Mouse (Mus musculus) heart, postnatal 0 days (tissue): ENCODE data around the gene Ppt1. TPM values are rescaled to one million over a fixed set of nuclear protein-coding genes. Genes with fewer than 3 reads are reported as not detected.
A peak's percentile ranks its signal among the peaks of the same experiment; 100 is the strongest.

Experiments
- ATAC-seq: fragments of 200-750 bp; cut with Nextera tagmentation; 2 replicates; pipeline ENCODE4 v1.8.0; 2017; ENCODE audit warnings: low read depth, moderate number of reproducible peaks, moderate library complexity; ENCODE audit not compliant: insufficient read depth
- DNase-seq: peaks from one replicate; pipeline ENCODE4 v3.0.0-alpha.2; 2016; ENCODE audit warnings: low spot score
- H3K27ac ChIP-seq: fragments of 300-500 bp; sonication (generic); 2 replicates; pipeline ENCODE4 v1.5.1; 2014; ENCODE audit warnings: low read depth, mild to moderate bottlenecking
- H3K27me3 ChIP-seq: fragments of 300-500 bp; sonication (generic); 2 replicates; pipeline ENCODE4 v1.6.1; 2014; ENCODE audit warnings: low read length, mixed read lengths; ENCODE audit not compliant: control insufficient read depth, insufficient read depth
- H3K36me3 ChIP-seq: fragments of 300-500 bp; sonication (generic); replicated peaks from 2 replicates; pipeline ENCODE4 v1.6.1; 2014; ENCODE audit warnings: low read length, mixed read lengths; ENCODE audit not compliant: control insufficient read depth, insufficient read depth
- H3K4me1 ChIP-seq: fragments of 300-500 bp; sonication (generic); 2 replicates; pipeline ENCODE4 v1.6.1; 2014; ENCODE audit warnings: antibody characterized with exemption; ENCODE audit not compliant: control insufficient read depth, insufficient read depth
- H3K4me2 ChIP-seq: fragments of 300-500 bp; sonication (generic); 2 replicates; pipeline ENCODE4 v1.6.1; 2014; ENCODE audit warnings: low read depth, mild to moderate bottlenecking, low read length, moderate library complexity
- H3K4me3 ChIP-seq: fragments of 300-500 bp; sonication (generic); 2 replicates; pipeline ENCODE4 v1.5.1; 2014; ENCODE audit warnings: low read depth, low read length
- H3K9ac ChIP-seq: fragments of 300-500 bp; sonication (generic); replicated peaks from 2 replicates; pipeline ENCODE4 v1.6.1; 2014; ENCODE audit warnings: low read depth, low read length, mixed read lengths
- H3K9me3 ChIP-seq: fragments of 300-500 bp; sonication (generic); replicated peaks from 2 replicates; pipeline ENCODE4 v1.6.1; 2016; ENCODE audit warnings: low read length; ENCODE audit not compliant: control insufficient read depth
- CTCF ChIP-seq: IDR thresholded peaks from 2 replicates; pipeline ENCODE4 v1.5.1; 2016; ENCODE audit warnings: antibody characterized with exemption, control low read depth, low read depth
- EP300 ChIP-seq: IDR thresholded peaks from 2 replicates; pipeline ENCODE4 v1.6.1; 2016; ENCODE audit warnings: antibody characterized with exemption, low read depth
- WGBS: fragments of 180-500 bp; shearing (Covaris S2); extraction: QIAGEN DNeasy Blood & Tissue Kit; methylation state at CpG from one replicate; pipeline ENCODE4 v1.1.7; 2014; 5-methylcytosine and 5-hydroxymethylcytosine counted together
- polyA plus RNA-seq: library from polyadenylated mRNA; unstranded; fragments of >200 nt; fragmentation: Nextera tagmentation; extraction: Ambion mirVana; gene quantifications from 2 replicates; pipeline ENCODE4 v1.2.1, GENCODE M21; 2015
- total RNA-seq: library from RNA; depleted of rRNA; stranded (reverse); fragments of >200 nt; gene quantifications from 2 replicates; pipeline ENCODE4 v1.2.3, GENCODE M21; 2014; ENCODE audit warnings: low replicate concordance

The Ppt1 gene
- total and polyA plus RNA-seq, 2 experiments from 2014 or later: 37.8 to 45.2 TPM

DNA sequence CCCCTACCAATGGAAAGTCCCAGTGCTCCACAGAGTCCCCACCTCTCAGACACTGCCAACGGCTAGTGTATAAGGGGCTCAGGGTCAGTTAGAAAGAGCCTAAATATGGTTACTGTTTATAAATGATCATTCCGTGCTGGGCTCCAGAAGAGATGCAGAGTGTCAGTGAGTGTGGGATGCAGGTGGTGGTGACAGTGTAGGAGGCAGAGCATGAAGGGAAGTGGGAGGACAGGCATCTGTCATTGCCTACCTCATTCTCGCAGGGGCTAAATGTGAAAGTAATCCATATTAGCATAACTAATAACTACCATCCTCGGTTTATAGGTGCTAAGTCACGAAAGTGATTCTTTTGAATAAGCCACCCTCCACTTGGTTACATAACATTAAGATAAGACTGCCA is 34.7 kb downstream of the Ppt1 start:
- no peak overlapping the region for H3K4me3 ChIP-seq
- TF ChIP-seq CTCF (no peak), EP300 (no peak)
- no peak overlapping the region for H3K4me2 ChIP-seq
- H3K9ac ChIP-seq: no peak overlapping the region
- H3K27ac ChIP-seq: no peak overlapping the region
- H3K36me3 ChIP-seq: peaks cover 61% of the 10 kb centered on the region
- 0 out of 2 replicates have a peak, but pooled peaks cover 5% of the 10 kb centered on the region for H3K4me1 ChIP-seq
- ATAC-seq: no peak
- no peaks in the 10 kb centered on the region for H3K9me3 ChIP-seq
- DNase-seq: no peak
- 82% methylated on average over 5 of the region's 5 CpGs for WGBS
- H3K27me3 ChIP-seq: no peaks in the 10 kb centered on the region

DNA sequence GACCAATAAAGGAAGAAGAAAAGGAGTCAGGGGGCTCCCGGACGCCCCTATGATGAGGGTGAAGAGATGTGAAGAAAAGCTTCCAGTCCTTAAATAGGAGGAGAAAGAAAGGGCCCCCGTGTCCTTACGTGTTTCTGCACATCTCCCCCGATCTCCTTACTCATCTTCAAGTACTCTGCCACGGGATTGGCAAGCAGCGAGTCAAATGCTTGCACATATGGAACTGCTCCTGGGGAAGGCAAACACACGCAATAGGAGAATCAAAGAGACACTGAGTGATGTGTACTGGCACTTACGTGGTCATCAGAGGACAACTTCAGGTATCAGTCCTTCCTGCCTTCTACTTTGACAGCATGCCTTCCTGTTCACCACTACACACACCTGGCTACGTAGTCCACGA is 35.2 kb downstream of the Ppt1 start:
- 86% methylated on average over 11 of the region's 11 CpGs for WGBS
- Histone ChIP-seq H3K9me3 (no peaks in the 10 kb centered on the region), H3K4me3 (no peak overlapping the region), H3K36me3 (peaks cover 56% of the 10 kb centered on the region), H3K4me2 (no peak overlapping the region), H3K9ac (no peak overlapping the region), H3K4me1 (0 out of 2 replicates have a peak, but pooled peaks cover 5% of the 10 kb centered on the region), H3K27me3 (no peaks in the 10 kb centered on the region), H3K27ac (no peak overlapping the region)
- DNase-seq (no peak), ATAC-seq (no peak)
- TF ChIP-seq CTCF: no peak
- TF ChIP-seq EP300: no peak

DNA sequence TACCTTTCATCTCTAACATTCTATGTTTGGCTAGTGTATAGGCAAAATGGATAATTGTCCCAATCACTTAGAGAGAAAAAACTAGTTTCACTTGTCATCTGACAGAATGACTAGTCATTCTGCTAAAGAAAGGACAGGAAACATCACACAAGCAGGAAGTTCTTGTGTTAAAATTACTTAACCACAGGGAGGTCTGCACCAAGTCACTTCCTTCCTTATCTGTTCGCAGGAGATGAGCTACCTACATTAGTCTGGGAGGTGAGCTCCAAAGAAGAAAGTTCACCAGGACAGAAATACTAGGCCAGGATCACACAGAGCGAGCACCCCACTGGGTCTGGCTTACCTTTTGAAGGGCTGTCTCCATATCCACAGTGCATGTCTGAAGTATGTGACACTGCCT is 35.9 kb downstream of the Ppt1 start:
- TF ChIP-seq EP300 (no peak), CTCF (no peak)
- Histone ChIP-seq H3K9me3 (no peaks in the 10 kb centered on the region), H3K4me2 (no peak overlapping the region), H3K9ac (no peak overlapping the region), H3K4me3 (no peak overlapping the region), H3K27ac (no peak overlapping the region), H3K36me3 (peaks cover 49% of the 10 kb centered on the region), H3K27me3 (no peaks in the 10 kb centered on the region), H3K4me1 (0 out of 2 replicates have a peak, but pooled peaks cover 5% of the 10 kb centered on the region)
- 64% methylated on average over 2 of the region's 2 CpGs for WGBS
- DNase-seq: no peak
- no peak for ATAC-seq

DNA sequence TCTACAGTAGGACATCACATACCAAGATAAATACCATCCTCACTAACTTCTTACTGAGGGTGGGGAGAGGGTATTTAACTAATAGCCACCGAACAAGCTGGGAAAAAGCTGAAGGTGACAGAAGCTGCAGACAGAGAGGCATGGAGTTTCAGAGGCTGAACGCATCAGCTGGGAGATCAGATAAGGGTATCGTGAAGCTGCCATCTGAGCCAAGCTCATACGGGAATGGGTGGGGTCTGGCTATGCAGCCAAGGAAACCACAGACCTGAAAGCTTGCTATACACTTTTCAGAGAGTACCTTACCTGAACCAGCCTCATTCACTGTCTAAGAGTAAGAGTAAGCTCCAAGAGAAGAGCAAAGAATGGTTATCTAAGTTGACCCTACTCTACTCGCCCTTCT is 37.0 kb downstream of the Ppt1 start:
- ATAC-seq: no peak
- H3K4me3 ChIP-seq: no peak overlapping the region
- H3K4me2 ChIP-seq: no peak overlapping the region
- no peaks in the 10 kb centered on the region for H3K27me3 ChIP-seq
- H3K9ac ChIP-seq: no peak overlapping the region
- no peaks in the 10 kb centered on the region for H3K9me3 ChIP-seq
- H3K4me1 ChIP-seq: 0 out of 2 replicates have a peak, but pooled peaks cover 5% of the 10 kb centered on the region
- no peak overlapping the region for H3K27ac ChIP-seq
- DNase-seq: no peak
- TF ChIP-seq EP300 (no peak), CTCF (no peak)
- 48% methylated on average over 5 of the region's 5 CpGs for WGBS
- peaks cover 41% of the 10 kb centered on the region for H3K36me3 ChIP-seq

DNA sequence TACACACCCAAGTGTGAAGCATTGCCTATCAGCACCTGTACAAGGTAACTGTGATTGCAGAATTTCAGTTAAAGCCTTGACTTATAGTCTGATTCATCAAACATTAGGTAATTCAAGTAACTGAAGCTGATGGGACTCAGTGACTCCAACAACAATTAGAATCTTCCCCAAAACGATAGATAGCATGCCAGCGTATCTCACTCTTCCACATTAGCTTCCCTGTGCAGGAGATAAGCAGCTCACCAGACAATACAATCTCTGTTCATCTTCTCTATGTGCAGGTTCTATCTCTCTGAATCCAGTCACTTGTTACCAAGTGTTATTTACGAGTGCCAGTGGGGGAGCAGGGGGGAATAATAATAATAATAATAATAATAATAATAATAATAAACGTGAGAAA is 37.5 kb downstream of the Ppt1 start:
- Histone ChIP-seq H3K4me2 (no peak overlapping the region), H3K27ac (no peak overlapping the region), H3K27me3 (no peaks in the 10 kb centered on the region), H3K9ac (no peak overlapping the region), H3K9me3 (no peaks in the 10 kb centered on the region), H3K4me3 (no peak overlapping the region), H3K4me1 (peaks cover 10% of the 10 kb centered on the region), H3K36me3 (peaks cover 36% of the 10 kb centered on the region)
- 64% methylated on average over 4 of the region's 4 CpGs for WGBS
- no peak for DNase-seq
- no peak for ATAC-seq
- TF ChIP-seq EP300 (no peak), CTCF (no peak)

DNA sequence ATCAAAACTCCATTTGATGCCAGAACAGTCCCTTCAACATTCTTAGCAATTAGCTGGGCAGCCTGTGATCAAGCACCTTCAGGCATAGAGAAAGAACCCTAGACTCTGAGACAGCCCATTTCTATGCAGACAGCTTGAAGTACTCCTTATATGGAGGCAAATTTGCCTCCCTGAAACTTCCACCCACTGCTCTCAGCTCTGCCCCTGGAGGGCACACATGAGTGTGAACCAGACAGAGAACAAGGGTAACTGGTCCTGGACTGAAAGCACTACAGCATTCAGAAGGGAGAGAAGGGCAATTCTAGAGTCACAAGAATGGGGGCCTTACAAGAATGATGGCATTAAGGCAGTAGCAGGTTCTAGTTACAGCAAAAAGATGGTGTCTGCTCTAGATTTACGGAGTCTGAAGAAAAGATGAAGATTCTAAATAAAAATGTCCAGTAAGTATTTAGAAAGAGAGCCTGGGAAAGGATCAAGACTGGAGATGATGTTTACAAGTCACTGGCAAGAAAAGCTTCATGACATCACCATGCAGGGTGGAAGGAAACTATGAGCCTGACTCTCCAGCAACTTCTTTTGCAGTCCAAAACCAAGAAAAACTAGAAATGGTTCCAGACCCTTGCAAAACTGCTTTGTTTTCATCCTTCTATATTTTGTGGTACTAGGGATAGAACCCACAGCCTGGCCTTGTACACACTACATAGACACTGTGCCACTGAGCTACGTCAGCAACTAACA is 42.5 kb downstream of the Ppt1 start:
- TF ChIP-seq EP300 (no peak), CTCF (0 out of 2 replicates have a peak, but pooled peaks have one; percentile 4)
- WGBS: 85% methylated on average over 2 of the region's 2 CpGs

More for the DNA sequence above, 42.5 kb downstream of the Ppt1 start:
- H3K9me3 ChIP-seq: no peaks in the 10 kb centered on the region
- no peaks in the 10 kb centered on the region for H3K36me3 ChIP-seq
- H3K4me2 ChIP-seq: no peak overlapping the region
- no peaks in the 10 kb centered on the region for H3K27me3 ChIP-seq
- H3K9ac ChIP-seq: no peak overlapping the region
- H3K27ac ChIP-seq: peak overlapping the region; percentile 70
- ATAC-seq (no peak; the same call in 1 of the 2 replicates), DNase-seq (no peak)
- peaks cover 31% of the 10 kb centered on the region for H3K4me1 ChIP-seq
- H3K4me3 ChIP-seq: no peak overlapping the region
